19 mouse cellular contexts compared by ENCODE assay signal in the genomic region with DNA sequence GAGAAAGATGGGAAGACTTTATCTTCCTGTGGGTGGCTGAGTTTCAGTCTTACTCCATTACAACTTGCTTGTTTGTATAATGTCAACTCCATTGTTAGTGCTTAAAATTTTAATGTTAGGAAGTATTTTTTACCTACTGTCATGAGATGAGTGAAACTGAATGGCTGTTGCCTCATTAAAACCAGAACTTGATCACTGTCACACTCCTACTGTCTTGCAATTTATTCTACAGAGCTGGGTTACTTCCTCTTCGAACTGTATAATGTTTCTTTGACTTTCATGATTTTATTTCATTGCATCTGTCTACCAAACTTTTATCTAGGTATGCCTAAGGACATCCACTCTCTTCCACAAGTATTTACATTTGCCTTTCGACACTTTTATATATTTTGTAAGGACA.
"Had no signal": no experiment of that assay in that cellular context is flagged by ENCODE, and none has a peak within 500 bp of the region (broad histone marks: within the 10 kb centered on the region; RNA-seq: fewer than 3 reads in every experiment).

No protein-coding gene starts in this region.

- H3K4me2 ChIP-seq: lung, embryonic 15.5 days; midbrain, embryonic 12.5 days; neural tube, embryonic 12.5 days; stomach, embryonic 15.5 days had no signal

- DNase-seq: liver, postnatal 0 days; lung, adult 2 months; lung, postnatal 14 days; lung, postnatal 36 days; midbrain, embryonic 14.5 days; retina, postnatal 1 day; right cerebral cortex, postnatal 14 days; thymus, adult 2 months; thymus, postnatal 25 days; thymus, postnatal 4 days had no signal

- H3K27me3 ChIP-seq: lung, embryonic 15.5 days; midbrain, embryonic 12.5 days; neural tube, embryonic 12.5 days; stomach, embryonic 15.5 days had no signal

- H3K9me3 ChIP-seq: lung, embryonic 15.5 days; midbrain, embryonic 10.5 days; midbrain, embryonic 12.5 days; neural tube, embryonic 12.5 days; stomach, embryonic 15.5 days had no signal

- H3K36me3 ChIP-seq: lung, embryonic 15.5 days; midbrain, embryonic 10.5 days; midbrain, embryonic 12.5 days; neural tube, embryonic 12.5 days; stomach, embryonic 15.5 days had no signal

- ATAC-seq: liver, postnatal 0 days; lung, postnatal 0 days; midbrain, embryonic 16.5 days had no signal

- H3K4me3 ChIP-seq: lung, embryonic 15.5 days; midbrain, embryonic 10.5 days; midbrain, embryonic 12.5 days; neural tube, embryonic 12.5 days; stomach, embryonic 15.5 days had no signal

- H3K9ac ChIP-seq: liver, postnatal 0 days; lung, embryonic 15.5 days; midbrain, embryonic 12.5 days; neural tube, embryonic 12.5 days; stomach, embryonic 15.5 days had no signal

- H3K27ac ChIP-seq: lung, embryonic 15.5 days; macrophage; midbrain, embryonic 10.5 days; midbrain, embryonic 12.5 days; neural tube, embryonic 12.5 days; stomach, embryonic 15.5 days; stomach, postnatal 0 days had no signal

- H3K4me1 ChIP-seq: lung, embryonic 15.5 days; midbrain, embryonic 10.5 days; midbrain, embryonic 12.5 days; neural tube, embryonic 12.5 days; stomach, embryonic 15.5 days had no signal
